Mouse (Mus musculus) forebrain, embryonic 10.5 days (tissue): ENCODE results near the gene Foxe3. TPM values are rescaled to one million over a fixed set of nuclear protein-coding genes. Genes with fewer than 3 reads are reported as not detected.

Source experiments
- DNase-seq: peaks from one replicate; pipeline ENCODE4 v3.0.0-alpha.2; 2017; ENCODE audit warnings: low spot score; ENCODE audit errors: extremely low spot score
- H3K27ac ChIP-seq: fragments of 300-500 bp; sonication (generic); 2 replicates; pipeline ENCODE4 v1.5.1; 2016; ENCODE audit warnings: mild to moderate bottlenecking
- H3K27me3 ChIP-seq: fragments of 300-500 bp; sonication (generic); 2 replicates; pipeline ENCODE4 v1.6.1; 2016; ENCODE audit warnings: mild to moderate bottlenecking; ENCODE audit not compliant: poor library complexity, severe bottlenecking
- H3K36me3 ChIP-seq: fragments of 300-500 bp; sonication (generic); replicated peaks from 2 replicates; pipeline ENCODE4 v1.6.1; 2016; ENCODE audit warnings: mild to moderate bottlenecking, moderate library complexity
- H3K4me1 ChIP-seq: fragments of 300-500 bp; sonication (generic); 2 replicates; pipeline ENCODE4 v1.6.1; 2016
- H3K4me3 ChIP-seq: fragments of 300-500 bp; sonication (generic); 2 replicates; pipeline ENCODE4 v1.5.1; 2016; ENCODE audit warnings: mild to moderate bottlenecking, moderate library complexity
- H3K9me3 ChIP-seq: fragments of 300-500 bp; sonication (generic); 2 replicates; pipeline ENCODE4 v1.6.1; 2016; ENCODE audit warnings: mild to moderate bottlenecking, moderate library complexity
- WGBS: fragments of 180-500 bp; shearing (Covaris S2); methylation state at CpG from one replicate; pipeline ENCODE4 v1.1.7; 2016; 5-methylcytosine and 5-hydroxymethylcytosine counted together
- polyA plus RNA-seq: library from polyadenylated mRNA; unstranded; fragments of >200 nt; fragmentation: Nextera tagmentation; extraction: Ambion mirVana; gene quantifications from 2 replicates; pipeline ENCODE4 v1.2.1, GENCODE M21; 2016

Foxe3 gene
- polyA plus RNA-seq, 1 experiment from 2014 or later, result 1.1 TPM

GRCm38 (mm10) chr4:114901643-114902351 lies 24.0 kb downstream of the Foxe3 start:
- Histone ChIP-seq H3K36me3 (no peaks in the 10 kb centered on the region), H3K9me3 (no peaks in the 10 kb centered on the region), H3K27me3 (peaks cover 100% of the 10 kb centered on the region), H3K4me3 (peak overlapping the region; percentile 50), H3K4me1 (peaks cover 51% of the 10 kb centered on the region), H3K27ac (peak overlapping the region; percentile 51)
- under 1% methylated on average over 42 of the region's 42 CpGs for WGBS
- peak; percentile 66 for DNase-seq

- H3K4me3 ChIP-seq, result peak overlapping the region; percentile 50
- H3K9me3 ChIP-seq, result no peaks in the 10 kb centered on the region
- under 1% methylated on average over 33 of the region's 33 CpGs for WGBS
- peaks cover 100% of the 10 kb centered on the region for H3K27me3 ChIP-seq
- no peak overlapping the region for H3K27ac ChIP-seq
- H3K36me3 ChIP-seq, result no peaks in the 10 kb centered on the region
- peak; percentile 33 for DNase-seq
- H3K4me1 ChIP-seq, result peaks cover 47% of the 10 kb centered on the region
Observed at GRCm38 (mm10) chr4:114900866-114901642, 24.8 kb downstream of the Foxe3 start.

- Histone ChIP-seq H3K4me1 (peaks cover 44% of the 10 kb centered on the region), H3K27me3 (peaks cover 99% of the 10 kb centered on the region)
Observed at GRCm38 (mm10) chr4:114899885-114900284, 25.9 kb downstream of the Foxe3 start.

GRCm38 (mm10) chr4:114897853-114898252 lies 28.0 kb downstream of the Foxe3 start:
- Histone ChIP-seq H3K36me3 (no peaks in the 10 kb centered on the region), H3K27ac (no peak overlapping the region), H3K9me3 (no peaks in the 10 kb centered on the region), H3K4me3 (no peak overlapping the region), H3K4me1 (peaks cover 31% of the 10 kb centered on the region), H3K27me3 (peaks cover 97% of the 10 kb centered on the region)
- DNase-seq, result no peak
- 16% methylated on average over 4 of the region's 4 CpGs for WGBS

More at GRCm38 (mm10) chr4:114899885-114900284, 25.9 kb downstream of the Foxe3 start:
- no peak for DNase-seq
- Histone ChIP-seq H3K9me3 (no peaks in the 10 kb centered on the region), H3K36me3 (no peaks in the 10 kb centered on the region), H3K4me3 (no peak overlapping the region), H3K27ac (no peak overlapping the region)
- WGBS, result 5% methylated on average over 3 of the region's 3 CpGs

GRCm38 (mm10) chr4:114882232-114882631 lies 43.6 kb downstream of the Foxe3 start:
- Histone ChIP-seq H3K27ac (no peak overlapping the region), H3K27me3 (peaks cover 10% of the 10 kb centered on the region; the same call in 1 of the 2 replicates), H3K4me3 (no peak overlapping the region), H3K4me1 (0 out of 2 replicates have a peak, but pooled peaks cover under 1% of the 10 kb centered on the region), H3K9me3 (no peaks in the 10 kb centered on the region), H3K36me3 (no peaks in the 10 kb centered on the region)
- 91% methylated on average over 1 of the region's 1 CpGs for WGBS
- DNase-seq, result no peak

GRCm38 (mm10) chr4:114876441-114876972 lies 49.3 kb downstream of the Foxe3 start:
- 17% methylated on average over 8 of the region's 8 CpGs for WGBS
- no peak for DNase-seq
- Histone ChIP-seq H3K9me3 (no peaks in the 10 kb centered on the region), H3K4me3 (no peak overlapping the region), H3K36me3 (no peaks in the 10 kb centered on the region), H3K27ac (no peak overlapping the region), H3K4me1 (peaks cover 8% of the 10 kb centered on the region), H3K27me3 (peaks cover 14% of the 10 kb centered on the region; the same call in 1 of the 2 replicates)

Other genes starting within 250 kb of the Foxe3 start
- gene Gm12830, start 104.3 kb downstream of the Foxe3 start, polyA plus RNA-seq, result 0.09 TPM in 1 of 2 replicates, not detected in the other
- gene Foxd2, start 17.1 kb downstream of the Foxe3 start, polyA plus RNA-seq, result 1.6 and 1.7 TPM in 2 replicates
- gene Cmpk1, start 61.2 kb upstream of the Foxe3 start, polyA plus RNA-seq, result 74.1 and 74.9 TPM in 2 replicates
- gene Stil, start 74.1 kb upstream of the Foxe3 start, polyA plus RNA-seq, result 22.0 and 24.3 TPM in 2 replicates
- 1.5 and 2.2 TPM in 2 replicates for gene Tal1, start 130.4 kb upstream of the Foxe3 start, polyA plus RNA-seq
- 7.4 and 12.6 TPM in 2 replicates for gene Pdzk1ip1, start 162.7 kb upstream of the Foxe3 start, polyA plus RNA-seq
- gene Cyp4x1, start 208.3 kb upstream of the Foxe3 start, polyA plus RNA-seq, result 0.07 and 0.12 TPM in 2 replicates